Mouse (Mus musculus) heart, adult 9 months (tissue): ENCODE results near the gene Gatad2b.
"Not testable (repeated sequence)": the region's sequence is repeated elsewhere in the genome, so short reads cannot be mapped to it uniquely, and the experiment has no call there.

Experiments used
- DNase-seq, 2 experiments: peaks; one replicate each; pipeline ENCODE4 v3.0.0; 2022; ENCODE audit warnings: low spot score in 2 of 2

Gene Gatad2b

DNA sequence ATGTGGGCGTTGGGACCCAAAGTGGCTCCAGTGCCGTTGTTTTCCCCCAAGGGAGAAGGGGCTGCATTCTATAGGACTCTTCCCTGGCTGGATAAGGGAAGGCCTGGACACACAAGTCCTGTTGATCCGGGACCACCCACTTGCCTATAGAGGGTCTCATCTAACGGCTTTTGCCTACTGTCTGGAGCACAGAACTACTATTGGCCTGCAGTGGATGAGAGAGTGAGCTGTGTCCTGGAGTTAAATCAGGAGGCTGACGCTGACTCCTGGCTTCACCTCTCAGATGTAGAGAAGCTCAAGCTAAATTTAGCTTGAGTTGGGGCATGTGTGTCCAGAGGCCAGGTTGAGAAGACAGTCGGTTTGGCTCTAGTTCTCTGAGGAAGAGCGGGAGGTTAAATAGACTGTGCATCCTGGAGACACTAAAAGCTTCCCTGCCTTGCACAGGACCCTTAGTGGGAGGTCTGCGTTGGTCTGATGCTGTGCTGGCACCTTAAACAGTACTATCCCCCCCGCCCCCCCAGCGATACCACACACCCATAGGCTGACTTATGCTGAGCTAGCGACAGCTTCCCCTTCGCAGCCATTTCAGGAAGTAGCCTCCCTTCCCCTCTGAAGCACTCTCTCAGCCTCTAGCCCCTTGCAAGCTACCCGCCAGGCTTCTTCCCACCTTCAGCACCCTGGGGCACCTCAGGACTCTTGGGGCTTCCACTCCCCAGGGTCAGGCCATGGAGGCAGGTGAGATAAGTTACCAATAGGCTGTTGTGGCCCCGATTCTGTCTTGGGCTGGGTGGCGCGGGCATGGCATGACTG, 26.8 kb upstream of the Gatad2b start:
- peak; percentile 51 to 61 for DNase-seq

DNA sequence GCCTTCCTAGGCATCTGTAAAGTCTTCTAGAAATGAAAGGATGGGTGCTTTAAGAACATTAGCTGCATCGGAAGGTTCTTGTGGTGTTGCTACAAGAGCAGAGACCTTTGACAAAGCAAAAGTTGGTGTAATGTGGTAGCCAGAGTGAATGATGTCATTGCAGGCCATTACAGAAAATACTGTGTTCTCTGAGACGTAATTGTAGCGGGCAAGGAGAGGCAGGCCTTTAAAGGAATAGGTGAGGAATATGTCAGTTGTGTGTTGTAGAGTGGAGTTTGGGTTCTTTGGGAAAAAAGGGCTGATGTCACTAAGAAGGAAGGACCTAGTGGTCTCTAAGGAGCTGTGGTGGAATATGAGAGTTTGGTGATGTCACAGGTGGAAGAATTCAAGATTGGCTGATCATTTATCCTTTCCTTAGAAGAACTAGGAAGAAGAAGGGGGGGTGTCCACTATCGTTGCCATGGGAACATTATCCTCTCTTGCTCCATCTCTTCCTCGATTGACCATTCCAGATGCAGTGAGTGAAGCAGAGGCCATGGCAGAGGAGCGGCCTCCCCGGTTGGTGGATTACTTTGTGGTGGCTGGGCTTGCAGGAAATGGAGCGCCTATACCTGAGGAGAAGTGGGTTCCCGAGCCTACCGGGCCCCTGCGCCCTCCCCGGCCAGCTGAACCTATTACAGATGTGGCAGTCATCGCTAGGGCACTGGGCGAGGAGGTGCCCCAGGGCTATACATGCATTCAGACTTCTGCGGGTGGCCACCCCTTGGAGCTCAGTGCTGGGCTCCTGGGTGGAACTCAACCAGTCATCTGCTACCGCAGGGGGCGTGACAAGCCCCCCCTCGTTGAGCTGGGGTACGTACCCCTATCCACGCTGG, 25.8 kb upstream of the Gatad2b start:
- DNase-seq: no peak

DNA sequence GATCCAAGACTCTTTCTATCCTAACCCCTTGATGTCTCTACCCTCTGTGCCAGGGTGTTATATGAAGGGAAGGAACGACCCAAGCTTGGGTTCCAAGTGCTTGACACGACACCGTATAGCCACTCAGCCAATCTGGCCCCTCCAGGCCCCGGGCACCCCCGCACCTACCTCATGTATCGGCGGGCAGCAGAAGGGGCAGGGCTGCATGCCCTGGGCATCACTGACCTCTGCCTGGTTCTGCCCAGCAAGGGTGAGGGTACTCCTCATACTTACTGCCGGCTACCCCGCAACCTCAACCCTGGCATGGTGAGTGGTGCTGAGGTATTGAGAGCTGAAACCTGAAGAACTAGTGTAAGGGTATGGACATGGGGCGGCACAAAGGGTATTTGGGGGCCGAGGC, 24.8 kb upstream of the Gatad2b start:
- no peak for DNase-seq

DNA sequence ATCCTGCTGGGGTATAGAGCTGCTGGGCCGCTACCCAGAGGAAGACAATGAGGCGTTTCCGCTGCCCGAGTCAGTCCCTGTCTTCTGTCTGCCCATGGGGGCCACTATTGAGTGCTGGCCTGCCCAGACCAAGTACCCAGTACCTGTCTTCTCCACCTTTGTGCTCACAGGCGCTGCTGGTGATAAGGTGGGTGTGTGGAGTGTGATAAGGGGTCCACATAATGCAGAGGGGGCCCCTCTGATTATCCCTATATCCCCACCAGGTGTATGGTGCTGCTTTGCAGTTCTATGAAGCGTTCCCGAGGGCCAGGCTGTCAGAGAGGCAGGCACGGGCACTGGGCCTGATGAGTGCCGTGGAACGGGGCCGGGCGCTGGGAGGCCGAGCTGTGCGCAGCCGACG, 24.0 kb upstream of the Gatad2b start:
- no peak for DNase-seq

DNA sequence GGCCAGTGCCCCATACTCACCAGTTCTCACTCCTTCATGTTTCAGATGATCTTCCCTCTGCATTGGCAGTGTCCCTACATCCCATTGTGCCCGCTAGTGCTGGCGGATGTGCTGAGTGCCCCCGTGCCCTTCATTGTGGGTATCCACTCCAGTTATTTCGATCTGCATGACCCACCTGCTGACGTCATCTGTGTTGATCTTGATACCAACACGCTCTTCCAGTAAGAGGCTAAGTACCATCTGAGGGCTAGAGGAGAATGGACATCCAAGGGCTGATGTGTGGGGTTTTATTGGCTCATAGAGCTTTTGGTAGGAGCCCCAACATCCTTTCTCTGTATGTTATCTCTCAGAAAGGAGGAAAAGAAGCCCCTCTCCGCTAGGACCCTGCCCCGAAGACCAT, 22.2 kb upstream of the Gatad2b start:
- no peak for DNase-seq

DNA sequence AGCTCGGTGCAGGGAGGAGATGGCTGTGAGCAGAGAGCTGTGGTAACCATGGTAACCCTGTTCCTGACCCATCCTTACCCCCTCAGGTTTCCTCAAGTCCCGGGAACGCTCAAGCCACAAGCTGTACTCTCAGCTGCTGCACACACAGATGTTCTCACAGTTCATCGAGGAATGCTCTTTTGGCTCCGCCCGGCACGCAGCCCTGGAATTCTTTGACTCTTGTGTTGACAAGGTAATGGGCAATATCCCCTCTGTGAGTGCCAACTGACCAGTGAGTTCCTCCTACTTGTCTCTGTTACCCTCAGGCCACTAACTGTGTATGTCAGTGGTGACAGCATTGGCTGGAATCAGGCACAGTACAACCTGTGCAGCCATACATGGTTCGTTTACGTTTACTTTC, 20.8 kb upstream of the Gatad2b start:
- DNase-seq: no peak

DNA sequence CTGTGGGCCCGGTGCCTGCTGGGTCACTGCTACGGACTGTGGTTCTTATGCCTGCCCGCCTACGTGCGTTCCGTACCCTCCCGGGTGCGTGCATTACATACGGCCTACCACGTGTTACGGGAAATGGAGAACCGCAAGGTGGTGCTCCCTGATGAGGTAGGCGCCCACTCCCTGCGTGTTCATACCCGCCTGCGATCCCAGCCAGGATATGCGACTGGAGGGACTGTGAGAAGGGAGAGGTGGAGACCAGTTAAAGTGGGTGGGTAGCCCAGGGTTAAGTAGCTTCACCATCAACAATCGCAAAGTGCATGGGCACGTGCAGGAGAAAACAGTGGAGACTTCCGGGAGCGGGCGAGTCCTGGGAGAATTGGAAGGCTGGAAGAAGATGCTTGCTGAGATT, 19.1 kb upstream of the Gatad2b start:
- no peak for DNase-seq

DNA sequence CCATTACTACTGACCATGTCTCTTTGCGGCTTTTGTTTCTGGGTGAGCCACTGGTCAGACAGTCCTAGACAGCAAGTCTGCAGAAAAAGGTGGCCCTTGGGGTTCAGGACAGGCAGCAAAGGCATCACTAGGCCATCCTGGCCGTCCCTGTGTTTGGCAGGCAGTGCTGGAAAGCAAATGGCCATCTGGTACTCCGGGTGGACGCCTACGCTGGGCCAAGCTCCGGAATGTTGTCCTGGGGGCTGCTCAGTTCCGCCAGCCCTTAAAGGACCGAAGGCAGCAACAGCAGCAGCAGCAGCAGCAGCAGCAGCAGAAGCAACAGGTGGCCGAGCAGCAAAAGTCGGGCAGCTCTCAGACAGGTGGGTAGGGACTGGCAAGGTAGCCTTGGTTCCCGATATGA, 17.7 kb upstream of the Gatad2b start:
- no peak for DNase-seq

DNA sequence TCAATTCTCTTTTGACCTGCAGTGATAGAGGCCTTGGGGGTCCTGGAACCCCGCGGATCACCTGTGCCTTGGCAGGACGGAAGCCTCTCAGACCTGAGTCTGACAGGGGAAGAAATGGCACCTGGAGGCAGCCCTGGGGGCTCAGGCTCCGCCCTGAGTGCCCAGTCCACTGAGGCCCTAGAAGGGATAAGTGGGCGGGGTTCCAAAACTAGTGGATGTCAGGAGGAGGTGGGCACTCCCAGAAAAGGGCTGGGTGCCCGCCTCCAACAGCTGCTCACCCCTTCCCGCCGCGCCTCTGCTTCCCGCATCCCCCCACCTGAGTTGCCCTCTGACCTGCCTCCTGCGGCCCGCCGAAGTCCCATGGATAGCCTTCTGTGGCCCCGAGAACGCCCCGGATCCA, 16.1 kb upstream of the Gatad2b start:
- DNase-seq: no peak

DNA sequence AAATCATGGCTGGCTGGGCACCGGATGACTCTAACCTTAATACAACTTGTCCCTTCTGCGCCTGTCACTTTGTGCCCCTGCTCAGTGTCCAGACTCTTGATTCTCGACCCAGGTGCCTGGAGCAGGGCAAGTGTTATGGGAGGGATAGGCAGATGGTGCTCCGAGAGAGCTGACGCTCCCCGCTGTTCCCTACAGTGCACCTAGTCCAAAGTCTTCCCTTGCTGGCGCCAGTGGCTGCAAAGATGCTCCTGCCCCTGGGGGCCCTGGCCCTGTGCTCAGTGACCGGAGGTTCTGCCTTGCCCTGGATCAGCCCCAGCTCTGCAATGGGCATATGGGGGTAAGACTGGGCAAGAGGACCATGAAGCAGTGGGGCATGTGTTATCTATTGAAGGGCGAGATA, 15.2 kb upstream of the Gatad2b start:
- DNase-seq: no peak

DNA sequence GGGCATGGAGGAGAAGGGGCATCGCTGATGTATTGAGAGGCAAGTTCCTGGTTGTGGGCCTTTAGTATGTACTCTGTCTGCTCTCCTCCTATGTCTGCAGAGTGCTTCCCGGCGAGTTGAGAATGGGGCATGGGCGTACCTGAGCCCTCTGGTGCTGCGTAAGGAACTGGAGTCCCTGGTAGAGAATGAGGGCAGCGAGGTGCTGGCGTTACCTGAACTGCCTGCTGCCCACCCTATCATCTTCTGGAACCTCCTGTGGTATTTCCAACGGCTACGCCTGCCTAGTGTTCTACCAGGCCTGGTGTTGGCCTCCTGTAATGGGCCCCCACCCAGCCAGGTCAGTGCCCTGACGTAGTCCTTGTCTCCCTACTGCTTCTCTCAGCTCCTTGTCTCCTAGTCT, 14.8 kb upstream of the Gatad2b start:
- DNase-seq: no peak

DNA sequence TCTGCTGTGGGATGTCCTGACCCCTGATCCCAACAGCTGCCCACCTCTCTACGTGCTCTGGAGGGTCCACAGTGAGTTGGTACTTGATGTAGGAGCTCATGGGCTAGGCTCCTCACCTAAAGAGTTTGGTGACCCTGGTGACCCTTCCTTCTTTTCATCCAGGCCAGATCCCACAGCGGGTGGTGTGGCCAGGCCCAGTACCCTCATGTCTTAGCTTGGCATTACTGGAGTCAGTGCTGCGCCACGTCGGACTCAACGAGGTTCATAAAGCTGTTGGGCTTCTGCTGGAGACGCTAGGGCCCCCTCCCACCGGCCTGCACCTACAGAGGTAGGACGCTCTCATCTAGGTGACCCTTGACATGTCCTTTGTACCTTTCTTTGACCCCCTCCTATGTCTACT, 13.8 kb upstream of the Gatad2b start:
- no peak for DNase-seq

DNA sequence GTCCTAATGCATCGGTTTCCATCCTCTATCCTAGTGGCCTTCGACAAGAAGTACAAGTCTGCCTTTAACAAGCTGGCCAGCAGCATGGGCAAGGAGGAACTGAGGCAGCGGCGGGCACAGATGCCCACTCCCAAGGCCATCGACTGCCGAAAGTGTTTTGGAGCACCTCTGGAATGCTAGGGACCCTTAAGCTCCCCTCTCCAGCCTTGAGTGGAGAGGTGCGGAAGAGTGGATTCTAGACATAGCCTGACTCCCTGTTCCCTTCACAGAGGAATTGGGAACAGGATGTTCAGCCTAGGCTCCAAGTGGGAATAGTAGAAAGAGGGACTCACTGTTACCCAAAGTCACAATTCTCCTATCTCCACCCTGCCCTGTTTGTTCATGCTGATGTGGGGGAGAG, 13.2 kb upstream of the Gatad2b start:
- no peak for DNase-seq

DNA sequence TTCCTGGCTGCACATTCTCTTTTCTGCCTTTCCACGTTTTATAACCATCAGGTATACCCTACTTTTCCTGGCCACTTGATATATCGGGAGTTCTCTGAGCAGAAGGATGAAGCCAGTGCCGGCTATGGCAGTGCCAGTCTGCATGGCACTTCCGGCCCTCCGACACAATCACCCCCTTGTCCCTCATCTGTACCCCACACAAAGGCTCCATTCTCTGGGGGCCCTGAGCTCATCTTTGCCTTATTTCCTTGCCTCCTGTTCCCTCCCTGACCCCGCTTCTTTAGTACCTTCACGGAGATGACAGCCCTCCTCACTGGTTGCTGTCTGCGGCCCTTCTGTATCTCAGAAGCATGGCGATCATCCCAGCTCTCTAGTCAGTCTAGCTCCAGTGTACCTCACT, 12.3 kb upstream of the Gatad2b start:
- DNase-seq: no peak

DNA sequence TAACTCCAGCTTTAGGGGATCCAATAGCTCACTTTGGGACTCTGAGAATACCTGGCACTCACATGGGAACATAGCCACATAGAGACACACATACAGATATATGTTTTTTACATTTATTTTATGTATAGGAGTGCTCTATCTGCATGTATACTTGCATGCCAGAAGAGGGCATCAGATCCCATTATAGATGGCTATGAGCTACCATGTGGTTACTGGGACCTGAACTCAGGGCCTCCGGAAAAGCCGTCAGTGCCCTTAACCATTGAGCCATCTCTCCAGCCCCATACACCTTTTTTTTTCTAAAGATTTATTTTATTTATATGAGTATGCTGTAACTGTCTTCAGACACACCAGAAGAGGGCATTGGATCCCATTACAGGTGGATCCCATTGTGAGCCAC, 8.8 kb upstream of the Gatad2b start:
- DNase-seq: no peak

DNA sequence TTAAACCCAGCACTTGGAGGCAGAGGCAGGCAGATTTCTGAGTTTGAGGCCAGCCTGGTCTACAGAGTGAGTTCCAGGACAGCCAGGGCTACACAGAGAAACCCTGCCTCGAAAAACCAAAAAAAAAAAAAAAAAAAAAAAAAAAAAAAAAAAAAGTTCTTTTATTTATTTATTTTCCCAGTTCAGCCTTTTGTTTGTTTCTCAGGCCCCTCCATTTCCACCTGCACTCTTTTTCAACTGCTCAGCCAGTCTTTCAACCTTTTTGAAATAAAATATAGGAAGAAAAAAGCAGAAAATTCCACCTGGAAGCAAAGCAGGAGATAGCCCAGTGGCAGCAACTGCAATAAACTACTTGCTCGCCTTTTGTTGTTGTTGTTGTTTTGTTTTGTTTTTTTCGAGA, 3.6 kb upstream of the Gatad2b start:
- not testable (repeated sequence) for DNase-seq

DNA sequence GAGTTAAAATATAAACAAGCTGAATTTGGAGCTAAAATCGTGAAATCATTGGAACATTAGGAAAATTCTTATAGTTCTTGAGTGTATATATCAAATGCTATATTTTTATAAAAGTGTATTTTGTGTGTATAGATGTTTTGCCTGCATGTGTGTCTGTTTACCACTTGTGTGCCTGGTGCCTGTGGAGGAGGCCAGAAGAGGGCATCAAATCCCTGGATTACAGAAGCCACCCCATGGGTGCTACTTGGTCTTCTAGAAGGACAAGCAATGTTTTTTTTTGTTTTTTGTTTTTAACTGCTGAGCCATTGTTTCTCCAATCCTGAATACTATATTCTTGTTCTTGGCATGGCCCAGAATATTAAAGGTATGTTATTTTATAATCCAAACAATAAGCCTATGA, 2.4 kb upstream of the Gatad2b start:
- DNase-seq: no peak

DNA sequence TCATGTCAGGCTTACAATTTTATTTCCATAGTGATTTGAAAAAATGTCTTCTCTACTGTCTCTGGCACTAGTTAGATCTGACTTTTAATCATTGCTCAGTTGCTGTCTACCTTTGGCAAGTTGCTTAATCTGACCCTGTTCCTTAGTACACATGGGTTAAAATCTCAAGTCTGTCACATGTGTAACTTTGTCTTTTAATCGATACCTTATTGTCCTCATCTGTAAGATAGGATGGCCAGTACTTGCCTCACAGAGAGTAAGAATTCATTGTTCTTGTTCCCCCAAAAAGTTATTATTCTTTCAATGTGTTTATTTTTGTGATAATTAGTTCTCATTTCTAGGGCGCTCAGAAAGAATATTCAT, 1.0 kb upstream of the Gatad2b start:
- DNase-seq: no peak

DNA sequence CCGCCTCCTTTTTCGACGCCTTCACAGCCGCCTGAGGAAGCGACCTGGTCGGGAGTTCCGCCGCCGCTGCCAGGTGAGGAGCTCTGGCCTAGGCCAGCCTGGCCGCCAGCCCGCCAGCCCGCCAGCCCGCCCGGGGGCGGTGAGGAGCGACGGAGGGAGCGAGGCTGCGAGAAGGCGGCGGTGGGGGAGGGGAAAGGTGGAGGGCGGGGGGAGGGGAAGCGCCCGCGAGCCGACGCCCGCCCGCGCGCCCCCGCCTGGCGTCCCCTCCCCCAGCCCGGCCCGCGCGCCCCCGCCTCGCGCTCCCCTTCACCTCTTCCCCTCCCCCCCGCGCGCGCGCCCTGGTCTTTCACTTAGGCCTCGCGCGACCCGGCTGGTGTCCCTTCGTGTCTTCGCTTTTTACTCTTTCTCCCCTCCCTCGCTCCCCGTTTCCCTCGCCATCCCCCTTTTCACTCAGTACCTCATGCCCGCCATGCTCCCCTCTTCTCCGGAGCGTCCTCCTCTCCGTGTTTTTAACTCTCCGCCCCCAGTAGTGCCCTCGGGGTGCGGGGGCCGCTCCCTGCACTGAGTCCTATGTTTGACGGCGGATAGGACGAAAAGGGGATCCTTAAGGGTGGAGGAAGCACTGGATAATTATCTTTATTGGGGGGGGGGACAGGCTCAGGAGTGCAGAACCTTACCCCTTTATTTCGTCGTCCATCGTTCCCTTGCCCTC, 530 bp downstream of the Gatad2b start:
- peak; percentile 29 to 35 for DNase-seq

DNA sequence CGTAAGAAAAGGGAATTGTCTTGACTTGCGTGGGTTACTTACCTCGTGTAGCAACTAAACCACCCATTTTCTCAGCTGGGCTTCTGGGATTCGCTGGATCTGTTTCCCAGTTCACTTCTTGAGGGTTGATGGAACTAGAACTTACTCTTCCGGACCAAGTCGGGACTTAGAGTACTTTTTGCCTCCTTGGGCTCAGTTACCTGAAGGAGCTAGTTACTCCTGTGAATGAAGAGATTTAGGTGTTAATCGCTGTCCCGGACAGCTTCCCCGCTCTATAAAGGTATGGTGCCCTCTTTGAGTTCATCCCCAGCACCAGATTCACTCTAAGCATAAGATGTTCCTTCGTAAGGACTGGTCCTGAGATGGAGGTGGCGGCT, 1.1 kb downstream of the Gatad2b start:
- no peak for DNase-seq

DNA sequence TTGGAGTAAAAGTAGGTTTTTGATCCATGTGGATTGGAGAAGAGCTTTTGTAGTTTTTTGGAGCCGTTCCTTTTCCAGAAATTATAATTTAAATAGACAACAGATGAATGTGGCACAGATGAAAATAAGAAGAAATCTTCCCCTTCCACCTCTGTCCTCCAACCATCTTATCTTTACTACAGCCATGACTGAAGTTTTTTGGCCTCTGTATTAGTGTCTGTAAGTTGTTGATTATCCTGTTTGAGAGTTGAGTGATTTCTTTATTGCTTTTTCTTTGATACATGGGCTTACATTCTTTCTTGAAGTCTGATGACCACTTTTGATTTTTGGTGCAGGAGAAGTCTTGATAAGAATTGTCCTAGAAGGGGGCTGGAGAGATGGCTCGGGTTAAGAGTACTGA, 1.7 kb downstream of the Gatad2b start:
- DNase-seq: no peak

DNA sequence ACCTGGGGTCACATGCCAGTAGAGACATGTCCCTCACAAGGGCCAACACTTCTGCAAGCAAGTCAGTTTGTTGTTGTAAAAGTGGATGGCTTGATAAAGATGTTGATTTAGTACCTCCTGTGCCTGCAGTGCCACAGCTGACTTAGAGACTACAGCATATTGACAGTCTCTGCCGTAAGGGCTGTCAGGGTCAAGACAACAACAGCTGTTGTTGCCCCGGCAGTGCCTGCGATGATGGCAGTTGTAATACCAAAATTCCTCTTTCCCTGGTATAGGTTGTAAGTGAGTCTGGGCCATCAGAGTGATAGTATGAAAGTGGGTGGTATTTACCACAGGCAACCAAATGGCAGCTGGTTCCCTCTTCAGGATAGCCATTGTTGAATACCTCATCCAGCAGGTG, 12.8 kb downstream of the Gatad2b start:
- no peak for DNase-seq

DNA sequence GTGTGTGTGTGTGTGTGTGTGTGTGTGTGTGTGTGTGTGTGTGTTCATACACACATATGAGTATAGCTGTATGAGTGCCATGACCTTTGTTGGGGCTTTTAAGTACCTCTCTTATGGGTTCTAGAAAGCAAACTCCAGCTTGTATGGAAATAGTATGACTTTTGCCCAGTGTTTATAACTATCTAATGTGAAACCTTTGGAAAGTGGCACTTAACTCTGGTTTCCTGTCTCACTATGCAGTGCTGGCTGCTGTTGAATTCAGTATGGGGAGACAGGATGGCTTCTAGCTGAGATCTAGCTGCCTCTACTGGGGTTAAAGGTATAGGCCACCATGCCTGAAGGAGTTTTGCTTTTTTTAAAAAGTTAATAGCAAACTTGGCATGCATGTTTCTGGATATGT, 16.6 kb downstream of the Gatad2b start:
- DNase-seq: no peak
